Mouse (Mus musculus) bone marrow, adult 2 months (tissue): ENCODE results near the gene Mto1.

Source experiments
- CTCF ChIP-seq: fragments of 200-500 bp; IDR thresholded peaks from 2 replicates; pipeline ENCODE4 v1.5.1; 2011; ENCODE audit warnings: low read length, control low read depth; ENCODE audit not compliant: control insufficient read depth, insufficient read depth
- POLR2A ChIP-seq: fragments of 200-500 bp; IDR thresholded peaks from 2 replicates; pipeline ENCODE4 v1.6.1; 2011; ENCODE audit warnings: low read depth, mild to moderate bottlenecking, control low read depth, low read length, borderline replicate concordance; ENCODE audit not compliant: control insufficient read depth

GRCm38 (mm10) chr9:78482386-78482785, 34.4 kb downstream of the Mto1 start:
- no peak for TF ChIP-seq POLR2A
- TF ChIP-seq CTCF = no peak
